Mouse (Mus musculus): ENCODE results near the gene Mgst2. TPM values are rescaled to one million over a fixed set of nuclear protein-coding genes. Genes with fewer than 3 reads are reported as not detected.

The Mgst2 gene
- polyA plus RNA-seq, 1 experiment from 2014 or later, result 16.6 TPM

GRCm38 (mm10) chr3:51660821-51661276 is 689 bp downstream of the Mgst2 start:
- ATAC-seq (replicated peaks; ENCODE audit: low FRiP score), result peak; percentile 57
- Histone ChIP-seq H3K36me3 (ENCODE audit: control insufficient read depth, insufficient read depth, low read length) (no peaks in the 10 kb centered on the region), H3K4me1 (replicated peaks; ENCODE audit: control insufficient read depth, insufficient read depth, low read length) (peaks cover 24% of the 10 kb centered on the region), H3K4me2 (peak overlapping the region; percentile 39), H3K9me3 (ENCODE audit: control insufficient read depth, low read length) (no peaks in the 10 kb centered on the region), H3K27ac (ENCODE audit: low read depth, low read length) (0 out of 2 replicates have a peak overlapping the region, but pooled peaks have one; percentile 30), H3K27me3 (replicated peaks; ENCODE audit: control insufficient read depth, insufficient read depth, low read length) (no peaks in the 10 kb centered on the region), H3K4me3 (ENCODE audit: low read depth, low read length) (peak overlapping the region; percentile 25; the same call in 1 of the 2 replicates), H3K9ac (ENCODE audit: low read depth, low read length) (peak overlapping the region; percentile 45)
- no peak for DNase-seq (ENCODE audit: low spot score)
- WGBS, result 67% methylated on average over 3 of the region's 3 CpGs

- Histone ChIP-seq H3K36me3 (ENCODE audit: control insufficient read depth, insufficient read depth, low read length) (no peaks in the 10 kb centered on the region), H3K4me1 (replicated peaks; ENCODE audit: control insufficient read depth, insufficient read depth, low read length) (peaks cover 24% of the 10 kb centered on the region), H3K4me2 (peak overlapping the region; percentile 39), H3K27me3 (replicated peaks; ENCODE audit: control insufficient read depth, insufficient read depth, low read length) (no peaks in the 10 kb centered on the region), H3K9ac (ENCODE audit: low read depth, low read length) (peak overlapping the region; percentile 45), H3K9me3 (ENCODE audit: control insufficient read depth, low read length) (no peaks in the 10 kb centered on the region), H3K4me3 (ENCODE audit: low read depth, low read length) (peak overlapping the region; percentile 25), H3K27ac (ENCODE audit: low read depth, low read length) (0 out of 2 replicates have a peak overlapping the region, but pooled peaks have one; percentile 30)
- ATAC-seq (replicated peaks; ENCODE audit: low FRiP score) (no peak), DNase-seq (ENCODE audit: low spot score) (no peak)
- 36% methylated on average over 5 of the region's 5 CpGs for WGBS
Observed at GRCm38 (mm10) chr3:51661376-51661775, 1.2 kb downstream of the Mgst2 start.

- 37% methylated on average over 11 of the region's 11 CpGs for WGBS
- no peaks in the 10 kb centered on the region for H3K36me3 ChIP-seq (ENCODE audit: control insufficient read depth, insufficient read depth, low read length)
- ATAC-seq (replicated peaks; ENCODE audit: low FRiP score), result peak; percentile 27; the same call in 1 of the 2 replicates
- peak overlapping the region; percentile 25; the same call in 1 of the 2 replicates for H3K4me3 ChIP-seq (ENCODE audit: low read depth, low read length)
- H3K27ac ChIP-seq (ENCODE audit: low read depth, low read length), result no peak overlapping the region
- DNase-seq (ENCODE audit: low spot score), result no peak
- peak overlapping the region; percentile 39 for H3K4me2 ChIP-seq
- H3K9ac ChIP-seq (ENCODE audit: low read depth, low read length), result peak overlapping the region; percentile 45; the same call in 1 of the 2 replicates
- H3K27me3 ChIP-seq (replicated peaks; ENCODE audit: control insufficient read depth, insufficient read depth, low read length), result no peaks in the 10 kb centered on the region
- H3K4me1 ChIP-seq (replicated peaks; ENCODE audit: control insufficient read depth, insufficient read depth, low read length), result peaks cover 24% of the 10 kb centered on the region
- no peaks in the 10 kb centered on the region for H3K9me3 ChIP-seq (ENCODE audit: control insufficient read depth, low read length)
Observed at GRCm38 (mm10) chr3:51661880-51662550, 1.9 kb downstream of the Mgst2 start.

GRCm38 (mm10) chr3:51662557-51662956 is 2.4 kb downstream of the Mgst2 start:
- WGBS, result 24% methylated on average over 6 of the region's 6 CpGs
- H3K4me1 ChIP-seq (replicated peaks; ENCODE audit: control insufficient read depth, insufficient read depth, low read length), result peaks cover 24% of the 10 kb centered on the region
- H3K36me3 ChIP-seq (ENCODE audit: control insufficient read depth, insufficient read depth, low read length), result no peaks in the 10 kb centered on the region
- no peak overlapping the region for H3K4me3 ChIP-seq (ENCODE audit: low read depth, low read length)
- DNase-seq (ENCODE audit: low spot score) (no peak), ATAC-seq (replicated peaks; ENCODE audit: low FRiP score) (peak; percentile 59; the same call in 1 of the 2 replicates)
- no peak overlapping the region for H3K27ac ChIP-seq (ENCODE audit: low read depth, low read length)
- H3K9ac ChIP-seq (ENCODE audit: low read depth, low read length), result 0 out of 2 replicates have a peak overlapping the region, but pooled peaks have one; percentile 2
- peak overlapping the region; percentile 39 for H3K4me2 ChIP-seq
- H3K27me3 ChIP-seq (replicated peaks; ENCODE audit: control insufficient read depth, insufficient read depth, low read length), result no peaks in the 10 kb centered on the region
- no peaks in the 10 kb centered on the region for H3K9me3 ChIP-seq (ENCODE audit: control insufficient read depth, low read length)

- ATAC-seq (replicated peaks; ENCODE audit: low FRiP score) (no peak), DNase-seq (ENCODE audit: low spot score) (no peak)
- H3K4me3 ChIP-seq (ENCODE audit: low read depth, low read length), result no peak overlapping the region
- WGBS, result 60% methylated on average over 2 of the region's 2 CpGs
- no peaks in the 10 kb centered on the region for H3K36me3 ChIP-seq (ENCODE audit: control insufficient read depth, insufficient read depth, low read length)
- no peak overlapping the region for H3K27ac ChIP-seq (ENCODE audit: low read depth, low read length)
- no peak overlapping the region for H3K4me2 ChIP-seq
- H3K4me1 ChIP-seq (replicated peaks; ENCODE audit: control insufficient read depth, insufficient read depth, low read length), result peaks cover 31% of the 10 kb centered on the region
- no peaks in the 10 kb centered on the region for H3K27me3 ChIP-seq (replicated peaks; ENCODE audit: control insufficient read depth, insufficient read depth, low read length)
- H3K9me3 ChIP-seq (ENCODE audit: control insufficient read depth, low read length), result no peaks in the 10 kb centered on the region
- no peak overlapping the region for H3K9ac ChIP-seq (ENCODE audit: low read depth, low read length)
Observed at GRCm38 (mm10) chr3:51668607-51669006, 8.4 kb downstream of the Mgst2 start.

- peak overlapping the region; percentile 66 for H3K27ac ChIP-seq (ENCODE audit: low read depth, low read length)
- no peak overlapping the region for H3K9ac ChIP-seq (ENCODE audit: low read depth, low read length)
- WGBS, result 36% methylated on average over 5 of the region's 5 CpGs
- ATAC-seq (replicated peaks; ENCODE audit: low FRiP score) (peak; percentile 82), DNase-seq (ENCODE audit: low spot score) (no peak)
- H3K36me3 ChIP-seq (ENCODE audit: control insufficient read depth, insufficient read depth, low read length), result no peaks in the 10 kb centered on the region
- no peaks in the 10 kb centered on the region for H3K27me3 ChIP-seq (replicated peaks; ENCODE audit: control insufficient read depth, insufficient read depth, low read length)
- H3K9me3 ChIP-seq (ENCODE audit: control insufficient read depth, low read length), result no peaks in the 10 kb centered on the region
- no peak overlapping the region for H3K4me2 ChIP-seq
- H3K4me3 ChIP-seq (ENCODE audit: low read depth, low read length), result no peak overlapping the region
- H3K4me1 ChIP-seq (replicated peaks; ENCODE audit: control insufficient read depth, insufficient read depth, low read length), result peaks cover 37% of the 10 kb centered on the region
Observed at GRCm38 (mm10) chr3:51670414-51671070, 10.4 kb downstream of the Mgst2 start.

- WGBS, result 76% methylated on average over 1 of the region's 1 CpGs
- Histone ChIP-seq H3K4me3 (ENCODE audit: low read depth, low read length) (no peak overlapping the region), H3K36me3 (ENCODE audit: control insufficient read depth, insufficient read depth, low read length) (no peaks in the 10 kb centered on the region), H3K27me3 (replicated peaks; ENCODE audit: control insufficient read depth, insufficient read depth, low read length) (no peaks in the 10 kb centered on the region), H3K4me2 (no peak overlapping the region), H3K9ac (ENCODE audit: low read depth, low read length) (no peak overlapping the region), H3K9me3 (ENCODE audit: control insufficient read depth, low read length) (no peaks in the 10 kb centered on the region), H3K4me1 (replicated peaks; ENCODE audit: control insufficient read depth, insufficient read depth, low read length) (peaks cover 37% of the 10 kb centered on the region), H3K27ac (ENCODE audit: low read depth, low read length) (peak overlapping the region; percentile 57)
- DNase-seq (ENCODE audit: low spot score) (no peak), ATAC-seq (replicated peaks; ENCODE audit: low FRiP score) (no peak)
Observed at GRCm38 (mm10) chr3:51671071-51671469, 10.9 kb downstream of the Mgst2 start.

GRCm38 (mm10) chr3:51672631-51673030 is 12.5 kb downstream of the Mgst2 start:
- Histone ChIP-seq H3K4me3 (ENCODE audit: low read depth, low read length) (no peak overlapping the region), H3K27ac (ENCODE audit: low read depth, low read length) (peak overlapping the region; percentile 4; the same call in 1 of the 2 replicates), H3K36me3 (ENCODE audit: control insufficient read depth, insufficient read depth, low read length) (no peaks in the 10 kb centered on the region), H3K9me3 (ENCODE audit: control insufficient read depth, low read length) (no peaks in the 10 kb centered on the region), H3K4me1 (replicated peaks; ENCODE audit: control insufficient read depth, insufficient read depth, low read length) (peaks cover 37% of the 10 kb centered on the region), H3K9ac (ENCODE audit: low read depth, low read length) (no peak overlapping the region), H3K27me3 (replicated peaks; ENCODE audit: control insufficient read depth, insufficient read depth, low read length) (no peaks in the 10 kb centered on the region), H3K4me2 (no peak overlapping the region; the same call in 1 of the 2 replicates)
- ATAC-seq (replicated peaks; ENCODE audit: low FRiP score), result no peak
- 19% methylated on average over 4 of the region's 4 CpGs for WGBS
- no peak for DNase-seq (ENCODE audit: low spot score)
